Mouse (Mus musculus): ENCODE results near the gene Chst10. TPM values are rescaled to one million over a fixed set of nuclear protein-coding genes. Genes with fewer than 3 reads are reported as not detected.

Chst10 gene
- polyA plus RNA-seq, 1 experiment: not detected

GRCm38 (mm10) chr1:38862213-38862612, 35.7 kb downstream of the Chst10 start:
- H3K36me3 ChIP-seq (ENCODE audit: control insufficient read depth, insufficient read depth): no peaks in the 10 kb centered on the region
- no peak overlapping the region for H3K4me2 ChIP-seq (ENCODE audit: low read depth)
- no peak overlapping the region for H3ac ChIP-seq (ENCODE audit: control insufficient read depth, insufficient read length)
- no peaks in the 10 kb centered on the region for H3K79me2 ChIP-seq (ENCODE audit: control insufficient read depth, insufficient read depth)
- TF ChIP-seq SRF (IDR thresholded peaks at IDR 0.05; ENCODE audit: control insufficient read depth, insufficient read length, low read depth): no peak
- TF ChIP-seq E2F4 (IDR thresholded peaks at IDR 0.05; ENCODE audit: insufficient read depth): no peak
- TF ChIP-seq REST (IDR thresholded peaks at IDR 0.05; ENCODE audit: insufficient read depth, insufficient read length): no peak
- no peak for TF ChIP-seq POLR2A (IDR thresholded peaks at IDR 0.05; ENCODE audit: insufficient read length, low read depth)
- no peak for TF ChIP-seq MYOD1 (IDR thresholded peaks at IDR 0.05; ENCODE audit: control insufficient read depth in 1 of 3, insufficient read length in 2 of 3, low read depth in 2 of 3)
- TF ChIP-seq MYOG (IDR thresholded peaks at IDR 0.05; ENCODE audit: control insufficient read depth in 1 of 3, insufficient read depth in 1 of 3, insufficient read length in 2 of 3, low read depth in 2 of 3): no peak
- TF ChIP-seq TCF12 (IDR thresholded peaks at IDR 0.05; ENCODE audit: insufficient read depth, poor library complexity, severe bottlenecking): no peak
- no peak for TF ChIP-seq MAX (IDR thresholded peaks at IDR 0.05; ENCODE audit: low read depth)
- TF ChIP-seq USF1 (IDR thresholded peaks at IDR 0.05; ENCODE audit: low read depth): no peak
- no peak for TF ChIP-seq POLR2AphosphoS2 (IDR thresholded peaks at IDR 0.05; ENCODE audit: insufficient read length, low read depth)
- no peak for TF ChIP-seq CEBPB (IDR thresholded peaks at IDR 0.05; ENCODE audit: insufficient read depth, poor library complexity, severe bottlenecking)
- no peak for TF ChIP-seq TCF3 (IDR thresholded peaks at IDR 0.05; ENCODE audit: insufficient read length, low read depth)
- H3K4me3 ChIP-seq: no peak overlapping the region
- H3K27me3 ChIP-seq (ENCODE audit: control insufficient read depth, insufficient read depth, insufficient read length): no peaks in the 10 kb centered on the region

DNA sequence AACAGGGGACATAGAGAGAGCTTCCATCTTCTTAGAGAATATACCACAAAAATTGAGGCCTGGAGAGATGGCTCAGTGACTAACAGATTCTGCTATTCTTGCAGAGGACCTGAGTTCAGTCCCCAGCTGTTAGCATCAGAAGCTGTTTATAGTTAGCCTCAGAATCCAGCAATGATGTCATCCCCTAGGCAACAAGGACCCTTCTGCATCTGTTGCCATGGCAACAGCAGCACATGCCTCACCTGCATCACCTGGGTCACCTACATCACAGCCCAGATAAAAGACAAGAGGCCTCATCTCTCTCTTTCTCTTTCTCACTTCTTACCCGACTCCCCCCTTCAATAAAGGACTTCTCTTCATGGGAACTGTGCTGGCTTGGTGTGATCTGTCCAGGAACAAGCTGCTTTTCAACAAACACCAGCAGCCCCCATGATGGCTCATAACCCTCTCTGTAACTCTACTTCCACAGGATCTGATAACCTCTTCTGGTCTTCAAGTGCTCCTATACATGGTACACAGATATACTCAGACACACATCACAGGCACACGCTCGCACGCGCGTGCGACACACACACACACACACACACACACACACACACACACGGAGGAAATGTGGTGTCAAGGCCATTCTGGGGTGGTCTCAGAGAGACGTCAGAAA, 37.0 kb downstream of the Chst10 start:
- no peaks in the 10 kb centered on the region for H3K79me2 ChIP-seq (ENCODE audit: control insufficient read depth, insufficient read depth)
- no peak overlapping the region for H3ac ChIP-seq (ENCODE audit: control insufficient read depth, insufficient read length)
- no peak overlapping the region for H3K4me3 ChIP-seq
- no peak overlapping the region for H3K4me2 ChIP-seq (ENCODE audit: low read depth)
- H3K36me3 ChIP-seq (ENCODE audit: control insufficient read depth, insufficient read depth): no peaks in the 10 kb centered on the region
- H3K27me3 ChIP-seq (ENCODE audit: control insufficient read depth, insufficient read depth, insufficient read length): no peaks in the 10 kb centered on the region
- TF ChIP-seq TCF12 (IDR thresholded peaks at IDR 0.05; ENCODE audit: insufficient read depth, poor library complexity, severe bottlenecking) (no peak), SRF (IDR thresholded peaks at IDR 0.05; ENCODE audit: control insufficient read depth, insufficient read length, low read depth) (no peak), MYOD1 (IDR thresholded peaks at IDR 0.05; ENCODE audit: control insufficient read depth in 1 of 3, insufficient read length in 2 of 3, low read depth in 2 of 3) (no peak), TCF3 (IDR thresholded peaks at IDR 0.05; ENCODE audit: insufficient read length, low read depth) (no peak), POLR2A (IDR thresholded peaks at IDR 0.05; ENCODE audit: insufficient read length, low read depth) (no peak), REST (IDR thresholded peaks at IDR 0.05; ENCODE audit: insufficient read depth, insufficient read length) (no peak), POLR2AphosphoS2 (IDR thresholded peaks at IDR 0.05; ENCODE audit: insufficient read length, low read depth) (no peak), E2F4 (IDR thresholded peaks at IDR 0.05; ENCODE audit: insufficient read depth) (no peak), MAX (IDR thresholded peaks at IDR 0.05; ENCODE audit: low read depth) (no peak), MYOG (IDR thresholded peaks at IDR 0.05; ENCODE audit: control insufficient read depth in 1 of 3, insufficient read depth in 1 of 3, insufficient read length in 2 of 3, low read depth in 2 of 3) (no peak), USF1 (IDR thresholded peaks at IDR 0.05; ENCODE audit: low read depth) (no peak), CEBPB (IDR thresholded peaks at IDR 0.05; ENCODE audit: insufficient read depth, poor library complexity, severe bottlenecking) (no peak)

- Histone ChIP-seq H3K36me3 (ENCODE audit: control insufficient read depth, insufficient read depth) (no peaks in the 10 kb centered on the region), H3K27me3 (ENCODE audit: control insufficient read depth, insufficient read depth, insufficient read length) (no peaks in the 10 kb centered on the region), H3ac (ENCODE audit: control insufficient read depth, insufficient read length) (no peak overlapping the region), H3K4me2 (ENCODE audit: low read depth) (no peak overlapping the region), H3K79me2 (ENCODE audit: control insufficient read depth, insufficient read depth) (no peaks in the 10 kb centered on the region), H3K4me3 (no peak overlapping the region)
- TF ChIP-seq CEBPB (IDR thresholded peaks at IDR 0.05; ENCODE audit: insufficient read depth, poor library complexity, severe bottlenecking): no peak
- TF ChIP-seq REST (IDR thresholded peaks at IDR 0.05; ENCODE audit: insufficient read depth, insufficient read length): no peak
- TF ChIP-seq MYOD1 (IDR thresholded peaks at IDR 0.05; ENCODE audit: control insufficient read depth in 1 of 3, insufficient read length in 2 of 3, low read depth in 2 of 3): no peak
- no peak for TF ChIP-seq TCF12 (IDR thresholded peaks at IDR 0.05; ENCODE audit: insufficient read depth, poor library complexity, severe bottlenecking)
- no peak for TF ChIP-seq MYOG (IDR thresholded peaks at IDR 0.05; ENCODE audit: control insufficient read depth in 1 of 3, insufficient read depth in 1 of 3, insufficient read length in 2 of 3, low read depth in 2 of 3)
- no peak for TF ChIP-seq POLR2A (IDR thresholded peaks at IDR 0.05; ENCODE audit: insufficient read length, low read depth)
Measured at GRCm38 (mm10) chr1:38860207-38860606, 37.8 kb downstream of the Chst10 start.

DNA sequence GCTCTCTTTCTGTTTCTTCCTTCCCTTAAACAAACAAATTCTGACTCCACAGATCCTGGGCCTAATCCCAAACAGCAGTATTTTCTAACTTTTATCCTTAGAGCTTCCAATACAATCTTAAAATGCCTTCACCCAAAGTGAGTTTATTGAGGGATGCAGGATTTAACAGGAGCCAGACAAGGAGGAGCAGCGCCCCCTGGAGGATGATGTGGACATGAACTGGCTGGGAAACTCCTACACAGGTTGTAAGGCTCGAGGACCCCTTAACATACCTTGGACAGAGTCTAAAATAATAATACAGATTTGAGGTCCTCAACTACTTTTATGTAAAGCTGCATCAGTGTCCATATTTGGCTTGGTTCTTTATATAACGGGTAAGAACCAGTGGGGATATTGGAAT, 41.8 kb downstream of the Chst10 start:
- Histone ChIP-seq H3ac (ENCODE audit: control insufficient read depth, insufficient read length) (no peak overlapping the region), H3K27me3 (ENCODE audit: control insufficient read depth, insufficient read depth, insufficient read length) (no peaks in the 10 kb centered on the region), H3K36me3 (ENCODE audit: control insufficient read depth, insufficient read depth) (no peaks in the 10 kb centered on the region), H3K4me2 (ENCODE audit: low read depth) (no peak overlapping the region), H3K79me2 (ENCODE audit: control insufficient read depth, insufficient read depth) (no peaks in the 10 kb centered on the region), H3K4me3 (no peak overlapping the region)
- no peak for TF ChIP-seq MYOG (IDR thresholded peaks at IDR 0.05; ENCODE audit: control insufficient read depth in 1 of 3, insufficient read depth in 1 of 3, insufficient read length in 2 of 3, low read depth in 2 of 3)
- no peak for TF ChIP-seq REST (IDR thresholded peaks at IDR 0.05; ENCODE audit: insufficient read depth, insufficient read length)

GRCm38 (mm10) chr1:38852250-38852649, 45.7 kb downstream of the Chst10 start:
- Histone ChIP-seq H3K4me2 (ENCODE audit: low read depth) (no peak overlapping the region), H3K4me3 (no peak overlapping the region), H3K79me2 (ENCODE audit: control insufficient read depth, insufficient read depth) (no peaks in the 10 kb centered on the region), H3K27me3 (ENCODE audit: control insufficient read depth, insufficient read depth, insufficient read length) (no peaks in the 10 kb centered on the region), H3ac (ENCODE audit: control insufficient read depth, insufficient read length) (no peak overlapping the region), H3K36me3 (ENCODE audit: control insufficient read depth, insufficient read depth) (no peaks in the 10 kb centered on the region)
- no peak for TF ChIP-seq POLR2A (IDR thresholded peaks at IDR 0.05; ENCODE audit: insufficient read length, low read depth)
- no peak for TF ChIP-seq POLR2AphosphoS2 (IDR thresholded peaks at IDR 0.05; ENCODE audit: insufficient read length, low read depth)
- no peak for TF ChIP-seq MAX (IDR thresholded peaks at IDR 0.05; ENCODE audit: low read depth)
- TF ChIP-seq TCF3 (IDR thresholded peaks at IDR 0.05; ENCODE audit: insufficient read length, low read depth): no peak
- TF ChIP-seq MYOG (IDR thresholded peaks at IDR 0.05; ENCODE audit: control insufficient read depth in 1 of 3, insufficient read depth in 1 of 3, insufficient read length in 2 of 3, low read depth in 2 of 3): no peak
- no peak for TF ChIP-seq REST (IDR thresholded peaks at IDR 0.05; ENCODE audit: insufficient read depth, insufficient read length)
- no peak for TF ChIP-seq E2F4 (IDR thresholded peaks at IDR 0.05; ENCODE audit: insufficient read depth)
- TF ChIP-seq USF1 (IDR thresholded peaks at IDR 0.05; ENCODE audit: low read depth): no peak
- no peak for TF ChIP-seq CEBPB (IDR thresholded peaks at IDR 0.05; ENCODE audit: insufficient read depth, poor library complexity, severe bottlenecking)
- TF ChIP-seq SRF (IDR thresholded peaks at IDR 0.05; ENCODE audit: control insufficient read depth, insufficient read length, low read depth): no peak
- no peak for TF ChIP-seq TCF12 (IDR thresholded peaks at IDR 0.05; ENCODE audit: insufficient read depth, poor library complexity, severe bottlenecking)
- TF ChIP-seq MYOD1 (IDR thresholded peaks at IDR 0.05; ENCODE audit: control insufficient read depth in 1 of 3, insufficient read length in 2 of 3, low read depth in 2 of 3): no peak
